Mouse (Mus musculus) midbrain, postnatal 0 days (tissue): Measurements from ENCODE around the gene Cacna1b. TPM values are rescaled to one million over a fixed set of nuclear protein-coding genes. Genes with fewer than 3 reads are reported as not detected.

ENCODE experiments used
- ATAC-seq: fragments of 200-750 bp; cut with Nextera tagmentation; 2 replicates; pipeline ENCODE4 v1.8.0; 2017; ENCODE audit warnings: moderate number of reproducible peaks, mild to moderate bottlenecking, moderate TSS enrichment, moderate library complexity; ENCODE audit not compliant: low FRiP score
- DNase-seq: peaks from one replicate; pipeline ENCODE4 v3.0.0-alpha.2; 2015; ENCODE audit warnings: low spot score
- H3K27ac ChIP-seq: fragments of 300-500 bp; sonication (generic); 2 replicates; pipeline ENCODE4 v1.5.1; 2014; ENCODE audit warnings: low read depth, mild to moderate bottlenecking, low read length, mixed read lengths
- H3K27me3 ChIP-seq: fragments of 300-500 bp; sonication (generic); 2 replicates; pipeline ENCODE4 v1.6.1; 2014; ENCODE audit warnings: low read length, control low read depth, mixed read lengths; ENCODE audit not compliant: insufficient read depth
- H3K36me3 ChIP-seq: fragments of 300-500 bp; sonication (generic); 2 replicates; pipeline ENCODE4 v1.6.1; 2014; ENCODE audit warnings: low read length, control low read depth, mixed read lengths; ENCODE audit not compliant: insufficient read depth
- H3K4me1 ChIP-seq: fragments of 300-500 bp; sonication (generic); 2 replicates; pipeline ENCODE4 v1.6.1; 2014; ENCODE audit warnings: mild to moderate bottlenecking, control low read depth, antibody characterized with exemption, low read length, mixed read lengths; ENCODE audit not compliant: insufficient read depth
- H3K4me2 ChIP-seq: fragments of 300-500 bp; sonication (generic); 2 replicates; pipeline ENCODE4 v1.6.1; 2014; ENCODE audit warnings: low read depth, mild to moderate bottlenecking, low read length, mixed read lengths; ENCODE audit not compliant: poor library complexity, severe bottlenecking
- H3K4me3 ChIP-seq: fragments of 300-500 bp; sonication (generic); 2 replicates; pipeline ENCODE4 v1.5.1; 2014; ENCODE audit warnings: low read depth, mild to moderate bottlenecking, low read length, moderate library complexity
- H3K9ac ChIP-seq: fragments of 300-500 bp; sonication (generic); replicated peaks from 2 replicates; pipeline ENCODE4 v1.6.1; 2014; ENCODE audit warnings: mild to moderate bottlenecking, low read length, moderate library complexity, mixed read lengths; ENCODE audit not compliant: poor library complexity, severe bottlenecking
- H3K9me3 ChIP-seq: fragments of 300-500 bp; sonication (generic); 2 replicates; pipeline ENCODE4 v1.6.1; 2016; ENCODE audit warnings: low read length, control low read depth
- CTCF ChIP-seq: IDR thresholded peaks from 2 replicates; pipeline ENCODE4 v1.5.1; 2016; ENCODE audit warnings: antibody characterized with exemption, mild to moderate bottlenecking
- WGBS: fragments of 180-500 bp; shearing (Covaris S2); extraction: QIAGEN DNeasy Blood & Tissue Kit; methylation state at CpG from one replicate; pipeline ENCODE4 v1.1.7; 2014; 5-methylcytosine and 5-hydroxymethylcytosine counted together
- polyA plus RNA-seq: library from polyadenylated mRNA; unstranded; fragments of >200 nt; fragmentation: Nextera tagmentation; extraction: Ambion mirVana; gene quantifications from 2 replicates; pipeline ENCODE4 v1.2.1, GENCODE M21; 2015
- total RNA-seq: library from RNA; depleted of rRNA; stranded (reverse); fragments of >200 nt; gene quantifications from 2 replicates; pipeline ENCODE4 v1.2.3, GENCODE M21; 2014

Gene Cacna1b
- total and polyA plus RNA-seq, 2 experiments from 2014 or later: 13.3 to 97.6 TPM

- Histone ChIP-seq H3K4me2 (no peak overlapping the region), H3K27me3 (no peaks in the 10 kb centered on the region), H3K4me3 (no peak overlapping the region), H3K27ac (no peak overlapping the region), H3K9ac (no peak overlapping the region), H3K9me3 (no peaks in the 10 kb centered on the region), H3K36me3 (no peaks in the 10 kb centered on the region), H3K4me1 (no peaks in the 10 kb centered on the region)
- TF ChIP-seq CTCF: no peak
- 86% methylated on average over 1 of the region's 1 CpGs for WGBS
- ATAC-seq (no peak), DNase-seq (no peak)
Measured at GRCm38 (mm10) chr2:24570917-24571316, 192.0 kb downstream of the Cacna1b start.

- Histone ChIP-seq H3K36me3 (no peaks in the 10 kb centered on the region), H3K4me2 (no peak overlapping the region), H3K27ac (no peak overlapping the region), H3K4me3 (no peak overlapping the region), H3K9me3 (no peaks in the 10 kb centered on the region), H3K9ac (no peak overlapping the region), H3K4me1 (no peaks in the 10 kb centered on the region), H3K27me3 (no peaks in the 10 kb centered on the region)
- WGBS: 6% methylated on average over 3 of the region's 3 CpGs
- ATAC-seq (0 out of 2 replicates have a peak, but pooled peaks have one; percentile 59), DNase-seq (peak; percentile 77)
- peak; percentile 91 for TF ChIP-seq CTCF
Measured at GRCm38 (mm10) chr2:24568555-24568954, 194.4 kb downstream of the Cacna1b start.

- ATAC-seq: no peak
- no peak for TF ChIP-seq CTCF
- WGBS: 64% methylated on average over 7 of the region's 7 CpGs
Measured at GRCm38 (mm10) chr2:24562547-24563290, 200.2 kb downstream of the Cacna1b start.

DNA sequence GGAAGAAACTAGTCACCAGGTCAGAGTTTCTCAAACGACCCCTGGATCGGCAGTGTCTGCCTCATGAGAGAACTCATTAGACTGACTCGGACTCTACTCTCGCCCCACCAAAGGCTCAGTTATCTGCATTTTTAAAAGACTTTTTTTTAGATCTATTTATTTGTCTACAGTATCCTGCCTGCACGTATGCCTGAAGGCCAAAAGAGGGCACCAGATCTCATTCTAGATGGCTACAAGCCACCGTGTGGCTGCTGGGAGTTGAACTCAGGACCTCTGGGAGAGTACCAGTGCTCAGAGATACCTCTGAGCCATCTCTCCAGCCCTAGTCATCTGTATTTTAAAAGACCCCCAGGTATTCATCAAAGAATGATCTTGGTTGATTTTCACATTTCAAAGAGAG lies 201.0 kb downstream of the Cacna1b start:
- H3K4me1 ChIP-seq: no peaks in the 10 kb centered on the region
- ATAC-seq (no peak), DNase-seq (no peak)
- no peak overlapping the region for H3K4me2 ChIP-seq
- no peak overlapping the region for H3K27ac ChIP-seq
- H3K36me3 ChIP-seq: no peaks in the 10 kb centered on the region
- peak; percentile 13; the same call in 1 of the 2 replicates for TF ChIP-seq CTCF
- WGBS: 87% methylated on average over 6 of the region's 6 CpGs
- no peaks in the 10 kb centered on the region for H3K27me3 ChIP-seq
- H3K9me3 ChIP-seq: no peaks in the 10 kb centered on the region
- no peak overlapping the region for H3K4me3 ChIP-seq
- H3K9ac ChIP-seq: no peak overlapping the region

More at GRCm38 (mm10) chr2:24562547-24563290, 200.2 kb downstream of the Cacna1b start:
- no peak overlapping the region for H3K9ac ChIP-seq
- H3K27me3 ChIP-seq: no peaks in the 10 kb centered on the region
- no peaks in the 10 kb centered on the region for H3K9me3 ChIP-seq
- no peak for DNase-seq
- H3K36me3 ChIP-seq: no peaks in the 10 kb centered on the region
- H3K27ac ChIP-seq: no peak overlapping the region
- H3K4me2 ChIP-seq: no peak overlapping the region
- H3K4me3 ChIP-seq: no peak overlapping the region
- H3K4me1 ChIP-seq: no peaks in the 10 kb centered on the region

- WGBS: 77% methylated on average over 5 of the region's 5 CpGs
- Histone ChIP-seq H3K4me3 (no peak overlapping the region), H3K36me3 (no peaks in the 10 kb centered on the region), H3K9ac (no peak overlapping the region), H3K4me1 (no peaks in the 10 kb centered on the region), H3K27ac (no peak overlapping the region), H3K27me3 (no peaks in the 10 kb centered on the region), H3K4me2 (no peak overlapping the region), H3K9me3 (no peaks in the 10 kb centered on the region)
- TF ChIP-seq CTCF: no peak
- DNase-seq (no peak), ATAC-seq (no peak)
Measured at GRCm38 (mm10) chr2:24560201-24560600, 202.8 kb downstream of the Cacna1b start.

- Histone ChIP-seq H3K27ac (no peak overlapping the region), H3K9me3 (no peaks in the 10 kb centered on the region), H3K4me1 (no peaks in the 10 kb centered on the region), H3K4me2 (no peak overlapping the region), H3K9ac (no peak overlapping the region), H3K36me3 (no peaks in the 10 kb centered on the region), H3K27me3 (no peaks in the 10 kb centered on the region), H3K4me3 (no peak overlapping the region)
- no peak for ATAC-seq
- no peak for DNase-seq
- no peak for TF ChIP-seq CTCF
- WGBS: 66% methylated on average over 6 of the region's 6 CpGs
Measured at GRCm38 (mm10) chr2:24556347-24556746, 206.6 kb downstream of the Cacna1b start.
